Mouse (Mus musculus) liver, postnatal 0 days (tissue): ENCODE data around the gene Stk10.

Experiments used
- CTCF ChIP-seq: sonication (generic); IDR thresholded peaks from 2 replicates; pipeline ENCODE4 v1.5.1; 2016; ENCODE audit warnings: antibody characterized with exemption, low read depth
- EP300 ChIP-seq: IDR thresholded peaks from 2 replicates; pipeline ENCODE4 v1.6.1; 2016; ENCODE audit warnings: antibody characterized with exemption, low read depth, mild to moderate bottlenecking

- TF ChIP-seq CTCF (no peak), EP300 (no peak)
These were observed 9.1 kb downstream of the Stk10 start for GRCm38 (mm10) chr11:32542181-32542580.
